Mouse (Mus musculus) right cerebral cortex, adult 18-20 months (tissue): ENCODE data around the gene Mpig6b.

ENCODE experiments used
- DNase-seq: peaks from one replicate; pipeline ENCODE4 v3.0.0; 2022; ENCODE audit warnings: mixed read lengths

The Mpig6b gene

DNA sequence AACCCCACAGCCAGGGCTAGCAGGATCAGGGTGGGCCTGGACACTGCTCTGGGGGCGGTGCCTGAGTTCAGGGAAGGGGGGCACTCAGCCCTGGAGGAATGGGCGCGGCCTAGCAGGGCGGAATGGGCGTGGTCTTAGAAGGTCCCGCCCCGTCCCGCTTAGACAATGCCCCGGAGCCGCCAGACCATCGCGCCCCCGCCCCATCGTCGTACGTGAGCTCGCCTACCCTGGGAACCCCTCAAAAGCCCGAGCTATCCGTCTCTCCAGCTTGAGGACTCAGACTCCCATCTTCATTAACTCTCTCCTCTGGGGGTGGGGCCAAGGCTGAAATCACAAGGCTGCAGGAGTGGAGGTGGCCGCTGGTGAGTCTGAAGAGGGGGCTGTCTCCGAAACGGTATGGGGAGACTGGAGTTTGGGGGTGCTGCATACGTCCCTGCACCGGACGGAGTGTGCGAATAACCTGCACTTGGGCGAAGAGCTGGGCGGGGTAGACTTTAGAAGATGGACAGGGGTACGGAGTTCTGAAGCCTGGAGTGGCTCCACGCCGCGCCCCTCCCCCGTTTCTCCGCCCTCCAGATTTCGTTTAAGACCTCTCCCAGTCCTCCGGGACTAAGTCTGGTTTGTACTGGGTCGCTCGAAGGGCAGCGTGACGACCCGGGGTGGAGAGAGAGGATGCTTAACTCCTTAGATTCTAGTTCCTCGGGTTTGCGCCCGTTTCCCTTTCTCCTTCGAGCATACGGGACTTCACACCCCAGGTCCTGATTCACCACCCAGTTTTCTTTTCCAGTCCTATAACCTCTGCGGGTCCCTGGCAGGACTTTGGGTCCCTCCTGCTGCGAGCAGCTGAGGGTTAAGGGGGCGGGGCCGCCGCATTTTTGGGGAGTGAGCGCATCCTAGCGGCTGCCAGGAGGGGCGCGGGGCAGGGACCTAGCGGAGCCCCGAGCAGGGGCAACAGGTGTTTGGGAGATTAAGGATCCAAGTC, 6.8 kb downstream of the Mpig6b start, which contains the start of gene Ddah2:
TSS of gene Ddah2 (plus strand) at position 125 of the 982 bp plus-strand sequence.
- peak; percentile 61 for DNase-seq

DNA sequence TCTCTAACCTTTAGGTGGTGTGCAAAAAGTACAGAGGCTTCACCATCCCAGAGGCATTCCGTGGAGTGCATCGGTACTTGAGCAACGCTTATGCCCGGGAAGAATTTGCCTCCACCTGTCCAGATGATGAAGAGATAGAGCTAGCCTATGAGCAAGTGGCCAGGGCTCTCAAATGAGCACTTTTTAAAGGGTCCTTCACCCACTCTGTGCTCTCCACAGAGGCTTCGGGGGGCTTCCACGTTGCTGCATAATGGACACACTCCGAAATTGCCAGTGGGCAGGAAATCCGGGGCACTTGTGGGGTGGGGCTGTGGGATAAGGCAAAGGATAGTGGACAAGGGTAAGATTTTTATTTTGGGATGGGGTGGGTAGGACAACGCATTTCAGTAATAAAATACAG, 7.7 kb downstream of the Mpig6b start:
- no peak for DNase-seq

DNA sequence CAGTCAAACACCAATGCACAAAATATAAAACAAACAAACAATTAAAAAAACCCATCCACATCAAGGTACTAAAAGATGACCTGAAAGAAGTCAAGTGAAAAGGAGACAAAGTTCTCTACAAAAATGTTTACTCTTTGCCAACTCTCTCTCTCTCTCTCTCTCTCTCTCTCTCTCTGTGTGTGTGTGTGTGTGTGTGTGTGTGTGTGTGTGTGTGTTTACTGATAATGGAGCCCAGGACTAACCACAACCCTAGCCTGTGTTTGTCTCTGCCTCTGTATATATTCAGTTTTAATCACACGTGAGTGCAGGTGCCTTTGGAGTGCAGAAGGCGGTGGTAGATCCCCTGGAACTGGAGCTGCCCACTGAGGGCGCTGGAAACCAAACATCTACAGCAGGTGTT, 8.9 kb downstream of the Mpig6b start:
- DNase-seq = no peak

DNA sequence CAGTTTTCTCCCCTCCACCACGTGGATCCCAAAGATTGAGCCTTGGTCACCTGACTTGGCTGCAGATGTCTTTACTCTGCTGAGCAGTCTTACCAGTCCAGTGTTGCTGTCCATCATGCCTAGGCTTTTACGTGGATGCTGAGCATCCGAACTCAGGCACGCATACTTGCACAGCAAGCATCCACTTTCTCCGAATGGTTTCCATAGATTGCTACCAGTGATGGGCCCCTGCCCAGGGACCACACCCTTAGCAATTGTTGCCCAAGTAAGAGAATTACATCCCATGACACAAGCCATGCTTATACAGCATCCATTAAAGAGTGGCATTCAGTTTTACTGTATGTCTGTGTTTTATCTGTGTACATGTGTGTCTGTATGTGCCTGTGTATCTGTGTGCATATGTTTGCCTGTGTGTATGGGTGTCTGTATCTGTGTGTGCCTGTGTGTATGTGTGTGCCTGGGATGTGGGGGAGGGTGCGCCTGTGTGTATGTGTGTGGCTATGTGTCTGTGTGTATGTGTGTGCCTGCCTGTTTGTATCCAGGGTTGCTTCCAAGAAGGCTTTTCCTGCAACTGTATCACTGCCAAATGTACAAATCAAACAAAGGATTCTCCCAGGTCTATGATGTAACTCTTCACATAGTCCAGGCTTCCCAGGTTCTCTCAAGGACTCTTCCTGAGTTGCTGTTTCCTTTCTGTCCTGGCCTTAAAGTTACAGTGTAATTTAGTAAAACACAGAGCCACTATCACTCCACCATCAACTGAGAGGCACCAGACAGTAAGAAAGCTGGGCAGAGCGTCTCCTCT, 10.1 kb downstream of the Mpig6b start:
- DNase-seq = no peak

DNA sequence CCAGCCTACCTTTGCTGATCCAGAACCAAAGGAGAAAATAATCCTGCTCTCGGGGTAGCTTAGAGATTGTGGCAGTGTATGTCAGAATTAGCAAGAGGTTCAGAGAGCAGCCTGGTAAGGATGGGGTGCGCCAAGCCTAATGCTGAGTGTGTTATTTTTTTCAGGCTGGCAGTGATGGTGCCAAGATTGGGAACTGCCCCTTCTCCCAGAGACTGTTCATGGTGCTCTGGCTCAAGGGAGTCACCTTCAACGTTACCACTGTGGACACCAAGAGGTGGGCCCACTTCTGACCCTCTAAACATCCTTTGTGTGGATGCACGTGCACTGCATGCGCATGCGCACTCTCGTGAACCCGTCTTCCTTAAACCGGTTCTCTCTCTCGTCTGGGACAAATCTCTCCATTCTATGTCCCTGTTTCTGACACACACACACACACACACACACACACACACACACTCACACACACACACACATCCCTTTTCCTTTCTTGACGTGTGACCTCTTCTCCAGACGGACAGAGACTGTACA, 13.6 kb downstream of the Mpig6b start:
- DNase-seq = no peak

DNA sequence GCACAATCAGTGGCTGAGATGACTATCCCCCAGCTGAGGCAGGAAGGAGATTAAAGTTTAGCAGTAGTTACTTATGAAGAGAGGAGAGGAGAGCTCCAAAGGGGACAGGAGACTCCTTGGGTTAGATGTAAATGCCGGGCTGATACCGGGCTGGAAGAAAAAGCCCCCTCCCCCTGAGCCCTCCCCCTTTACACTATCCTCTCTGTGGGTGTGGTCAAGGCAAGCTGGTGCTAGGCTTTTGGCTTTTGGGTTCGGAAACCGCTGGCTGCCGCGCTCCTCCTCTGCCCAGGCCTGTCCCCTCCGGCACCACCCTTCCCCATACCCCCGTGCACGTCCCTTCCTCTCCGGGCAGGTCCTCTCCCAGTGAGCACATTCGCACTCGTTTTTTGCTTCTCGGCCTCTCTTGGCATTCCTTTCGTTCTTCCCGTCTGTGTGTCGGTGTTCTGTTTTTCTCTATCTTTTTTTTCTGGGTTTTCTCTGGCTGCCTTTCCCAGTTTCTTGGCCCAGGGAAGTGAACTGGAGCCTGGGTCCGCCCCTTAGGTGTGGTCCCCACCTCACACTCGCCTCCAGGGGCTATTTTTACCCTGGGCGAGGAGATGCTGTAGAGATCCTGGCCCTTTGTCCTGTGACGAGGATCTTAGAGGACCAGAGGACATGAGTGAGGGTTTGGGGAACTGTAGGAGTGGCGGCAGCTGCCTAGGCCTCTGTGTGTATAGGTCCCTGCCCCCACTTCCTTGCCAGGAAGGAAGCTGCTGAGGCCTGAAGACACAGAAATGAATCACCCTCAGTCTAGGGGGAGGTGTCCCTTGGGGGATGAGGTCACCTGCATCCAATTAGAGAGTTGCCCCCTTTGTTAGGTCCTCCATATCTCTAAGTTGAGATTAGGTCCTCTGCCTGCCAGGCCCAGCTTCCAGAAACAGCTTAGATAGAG, 14.6 kb downstream of the Mpig6b start:
- DNase-seq = no peak

DNA sequence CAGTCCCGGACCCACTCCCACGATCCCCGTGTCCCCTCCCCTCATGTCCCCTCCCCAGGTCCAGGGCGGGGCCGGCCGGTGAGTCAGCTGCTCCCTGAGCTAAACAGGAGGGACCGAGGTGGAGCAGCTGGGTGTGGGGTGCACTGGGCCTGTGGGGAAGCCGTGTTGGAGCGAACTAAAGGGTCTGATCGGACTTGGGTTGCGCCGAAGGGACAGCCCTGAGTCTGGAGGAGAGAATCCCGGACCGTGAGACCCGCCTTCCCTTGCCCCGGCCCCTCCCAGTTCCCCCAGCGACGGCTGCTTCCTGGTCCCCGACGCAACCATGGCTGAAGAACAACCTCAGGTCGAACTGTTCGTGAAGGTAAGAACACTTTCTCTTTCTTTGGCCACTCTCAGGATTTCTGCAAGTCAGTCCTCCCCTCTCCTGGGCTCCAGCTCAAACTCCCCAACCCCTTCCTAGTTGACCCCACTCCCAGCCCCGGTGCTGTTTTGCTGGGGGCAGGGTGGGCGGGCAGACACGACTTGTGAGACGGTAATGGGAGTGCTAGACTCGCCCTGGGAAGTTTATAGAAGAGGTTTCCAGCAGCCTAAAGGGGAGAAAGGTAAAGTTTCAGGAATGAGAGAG, 15.7 kb downstream of the Mpig6b start:
- DNase-seq = no peak

DNA sequence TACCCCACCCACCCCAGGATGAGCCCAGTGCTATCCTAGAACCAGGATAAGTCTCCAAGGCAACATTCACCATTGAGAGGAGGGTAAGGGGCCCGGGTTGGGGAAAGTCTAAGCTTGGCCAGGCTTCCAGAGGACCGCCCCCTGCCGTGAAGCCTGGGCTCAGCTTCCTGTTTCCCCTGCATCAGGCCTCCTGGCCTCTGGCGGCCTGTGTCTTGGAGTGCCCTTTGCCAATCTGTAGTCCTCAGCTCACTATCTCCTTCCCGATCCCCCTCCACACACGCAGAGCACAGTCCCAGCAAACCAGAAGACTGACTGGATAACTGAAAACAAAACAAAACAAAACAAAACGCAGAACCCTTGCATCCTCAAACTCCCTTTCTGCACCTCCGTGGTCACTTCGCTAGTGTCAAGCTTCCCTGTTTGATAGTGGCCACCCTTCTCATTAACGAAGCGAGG, 16.4 kb downstream of the Mpig6b start, which contains the start of gene Clic1:
TSS of gene Clic1 (plus strand) at position 406 of the 456 bp plus-strand sequence.
- no peak for DNase-seq

DNA sequence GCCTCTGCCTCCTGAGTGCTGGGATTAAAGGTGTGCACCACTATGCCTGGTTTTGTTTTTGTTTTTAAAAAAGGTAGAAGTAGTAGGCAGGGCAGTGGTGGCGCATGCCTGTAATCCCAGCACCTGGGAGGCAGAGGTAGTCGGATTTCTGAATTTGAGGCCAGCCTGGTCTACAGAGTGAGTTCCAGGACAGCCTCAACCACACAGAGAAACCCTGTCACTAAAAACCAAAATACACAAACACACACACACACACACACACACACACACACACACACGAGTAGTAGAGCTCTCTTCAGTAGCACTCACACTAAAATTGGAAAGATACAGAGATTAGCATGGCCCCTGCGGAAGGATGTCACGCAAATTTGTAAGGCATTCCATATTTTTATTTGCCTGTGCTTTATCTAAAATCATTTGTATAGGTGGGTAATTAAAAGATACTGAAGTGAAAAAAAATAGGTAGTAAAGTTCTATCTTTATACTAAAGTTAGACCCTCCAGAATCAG, 17.0 kb downstream of the Mpig6b start:
- DNase-seq = no peak

DNA sequence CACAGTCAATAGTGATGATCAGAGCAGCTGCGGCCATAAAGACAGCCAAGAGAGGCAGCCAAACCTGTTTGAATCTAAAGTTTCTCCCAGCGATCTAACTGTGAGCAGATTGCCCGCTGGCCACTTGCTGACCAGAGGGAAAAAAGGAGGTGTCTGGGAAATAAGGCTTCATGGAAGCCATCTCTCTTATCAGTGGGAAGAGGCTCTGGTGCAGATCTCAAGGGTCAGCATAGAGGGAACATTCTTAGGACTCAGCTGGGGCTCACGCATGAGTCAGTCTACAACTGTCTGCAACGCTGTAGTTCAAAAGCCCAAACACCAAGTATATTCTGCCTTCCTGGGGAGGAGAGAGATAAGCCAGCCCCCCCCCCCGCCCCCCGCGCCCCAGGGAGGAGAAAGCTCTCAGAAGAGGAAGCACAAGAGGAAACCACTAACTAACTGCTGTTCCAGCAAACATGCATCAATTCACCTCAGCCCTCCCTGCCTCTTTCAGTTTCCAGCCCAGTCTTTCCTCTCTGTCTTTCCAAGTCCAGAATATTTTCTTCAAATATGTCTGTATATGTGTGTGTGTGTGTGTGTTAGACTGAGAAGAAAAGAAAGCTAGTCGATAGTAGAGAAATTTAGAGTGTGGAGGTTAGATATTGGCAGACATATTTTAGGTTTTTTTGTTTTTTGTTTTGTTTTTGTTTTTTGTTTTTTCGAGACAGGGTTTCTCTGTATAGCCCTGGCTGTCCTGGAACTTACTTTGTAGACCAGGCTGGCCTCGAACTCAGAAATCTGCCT, 17.6 kb downstream of the Mpig6b start:
- DNase-seq = no peak

DNA sequence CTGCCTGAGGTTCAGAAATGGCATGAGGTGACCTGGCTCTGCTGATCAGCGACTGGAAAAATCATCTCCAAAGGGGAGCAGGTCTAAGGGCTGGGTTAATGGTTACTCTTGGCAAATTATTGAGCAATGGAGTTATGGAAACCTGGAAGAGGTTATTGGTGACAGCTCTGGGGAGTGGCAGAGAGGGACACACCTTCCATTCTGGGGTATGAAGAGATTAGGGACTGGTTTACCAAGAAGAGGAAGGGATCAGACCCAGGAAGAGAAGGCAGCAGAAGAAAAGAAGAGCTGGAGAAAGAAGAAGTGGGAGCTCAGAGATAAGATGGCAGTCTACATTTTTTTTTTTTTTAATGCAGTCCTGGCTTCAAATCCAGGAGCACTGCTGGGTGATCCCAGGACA, 18.3 kb downstream of the Mpig6b start:
- DNase-seq = no peak

DNA sequence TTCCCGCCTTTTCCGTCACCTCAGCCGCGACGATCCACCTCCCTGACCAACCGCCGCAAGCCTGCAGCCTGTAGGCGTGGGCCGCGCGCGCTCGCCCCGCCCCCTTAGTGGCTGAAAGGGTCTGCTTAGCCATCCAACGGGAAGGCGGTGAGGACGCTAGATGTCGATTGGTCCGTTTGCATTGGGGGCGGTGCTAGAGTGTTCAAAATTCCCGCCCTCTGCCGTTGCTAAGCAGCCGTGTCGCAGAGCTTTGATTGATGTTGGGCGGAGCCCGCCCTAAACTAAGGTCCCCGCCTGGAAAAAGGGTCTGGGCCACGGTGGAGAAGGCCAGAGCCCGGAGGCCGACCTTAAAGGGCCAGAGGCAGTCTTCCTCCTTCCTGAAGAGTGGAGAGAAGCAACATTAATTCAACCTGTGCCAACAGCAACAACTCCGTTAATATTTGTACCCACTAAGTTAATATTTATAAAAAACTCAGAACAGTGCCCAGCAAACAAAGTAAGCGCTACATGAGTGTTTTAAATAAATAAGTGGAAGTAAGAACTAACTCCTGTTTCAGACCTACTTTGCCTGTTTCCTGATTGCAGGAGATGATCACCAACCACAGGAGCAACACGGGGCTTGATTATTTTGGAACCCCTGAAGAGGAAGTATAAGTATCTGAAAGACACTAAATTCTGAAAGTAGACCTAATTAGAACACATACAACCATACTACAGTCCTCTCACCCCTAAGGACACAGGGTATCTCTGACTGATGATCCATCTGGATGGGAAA, 19.1 kb downstream of the Mpig6b start, which contains the start of gene Msh5:
TSS of gene Msh5 (minus strand) at position 65 of the 775 bp plus-strand sequence.
- DNase-seq = peak; percentile 91

DNA sequence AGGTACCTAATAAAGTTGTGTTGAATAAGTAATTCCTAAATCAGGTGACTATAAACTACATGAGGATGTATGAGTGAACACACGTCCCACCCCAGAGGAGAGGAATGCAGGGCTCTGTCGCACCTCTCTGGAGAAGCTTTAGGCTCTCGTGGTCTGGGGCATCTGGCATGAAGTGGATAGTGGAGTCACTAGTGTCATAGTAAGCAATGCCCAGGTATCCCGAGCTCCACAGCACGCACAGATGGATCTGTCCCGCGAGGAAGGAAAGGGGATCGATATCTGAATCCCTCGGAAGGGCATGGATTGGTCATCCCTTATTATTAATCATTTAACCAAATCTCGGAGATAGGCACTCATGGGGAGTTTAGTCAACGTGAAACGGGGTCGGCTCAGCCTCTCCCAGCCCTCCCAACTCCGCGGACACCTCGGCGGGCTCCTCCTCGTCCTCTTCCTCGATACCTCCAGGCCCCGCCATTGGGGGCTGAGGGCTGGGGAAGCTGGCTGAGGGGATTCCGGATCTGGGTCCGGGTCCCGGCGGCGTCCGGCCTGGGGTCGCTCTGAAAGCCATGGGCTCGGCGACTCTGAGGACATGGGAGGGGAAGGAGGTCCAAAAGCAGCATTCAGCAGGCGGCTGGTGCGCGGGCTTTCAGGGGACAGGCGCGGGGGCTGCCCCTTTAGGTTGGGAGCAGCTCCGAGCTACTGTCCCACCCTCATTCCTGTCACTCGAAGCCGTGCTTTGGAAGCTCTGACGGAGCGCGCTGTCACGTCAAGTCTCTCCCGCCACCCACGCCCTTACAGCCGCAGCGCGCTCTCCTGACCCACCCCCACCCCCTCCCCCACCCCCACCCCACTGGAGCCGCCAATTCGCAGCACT, 19.9 kb downstream of the Mpig6b start:
- no peak for DNase-seq

DNA sequence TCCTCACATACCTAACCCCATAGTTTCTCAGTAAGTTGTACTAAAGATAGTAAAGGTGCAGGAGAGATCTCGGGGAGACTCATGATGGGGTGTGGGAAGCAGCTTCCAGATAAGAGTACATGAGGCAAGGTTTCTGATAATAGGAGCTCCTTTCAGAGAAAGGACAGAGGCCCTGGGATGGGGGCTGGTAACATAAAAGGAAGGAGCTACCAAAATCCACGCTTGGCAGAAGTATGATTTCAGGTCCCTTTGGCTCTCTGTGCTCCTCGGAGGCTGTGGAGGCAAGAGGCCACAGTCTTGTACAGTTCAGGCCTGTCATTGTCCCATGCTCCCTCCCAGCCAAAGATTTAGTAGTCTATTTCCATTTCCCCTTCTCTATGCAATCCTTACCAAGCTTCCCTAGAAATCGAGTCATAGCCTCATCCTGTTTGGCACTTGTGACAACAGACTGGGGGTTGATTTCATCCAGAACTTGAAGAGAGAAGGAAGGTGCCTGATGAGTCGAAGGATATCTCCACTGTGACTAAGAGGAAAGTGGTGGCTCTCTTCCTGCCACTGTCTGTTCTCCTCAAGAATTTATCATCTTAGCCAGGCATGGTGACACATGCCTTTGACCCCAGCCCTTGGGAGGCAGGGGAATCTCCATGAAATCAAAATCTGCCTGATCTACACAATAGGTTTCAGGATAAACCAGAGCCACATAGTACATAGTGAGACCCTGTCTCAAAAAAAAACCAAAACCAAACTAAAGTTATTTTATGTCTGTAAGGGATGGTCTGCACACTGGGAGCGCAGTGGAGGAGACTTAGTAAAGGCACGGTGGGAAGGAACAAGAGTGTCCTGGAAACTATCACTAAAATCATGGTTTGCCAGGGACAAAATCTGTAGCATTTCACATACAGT, 20.8 kb downstream of the Mpig6b start:
- no peak for DNase-seq

DNA sequence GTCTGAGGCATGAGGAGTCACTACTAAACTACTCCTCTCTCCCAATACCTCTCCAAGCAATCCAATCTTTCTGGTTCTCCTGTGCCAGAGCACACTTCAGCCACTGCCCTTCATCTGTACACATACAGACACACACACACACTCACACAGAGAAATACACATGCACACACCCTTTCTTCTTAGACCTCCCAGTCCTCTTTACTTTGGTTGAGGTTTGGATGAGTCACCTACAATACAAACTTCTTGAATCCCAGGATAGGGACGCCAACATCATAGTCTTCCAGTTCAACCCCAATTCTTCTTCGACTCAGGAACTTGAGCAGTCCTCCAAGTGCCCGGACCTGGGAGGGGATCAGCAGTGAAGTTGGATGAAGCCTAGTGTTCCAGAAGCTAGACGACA, 22.2 kb downstream of the Mpig6b start:
- no peak for DNase-seq

DNA sequence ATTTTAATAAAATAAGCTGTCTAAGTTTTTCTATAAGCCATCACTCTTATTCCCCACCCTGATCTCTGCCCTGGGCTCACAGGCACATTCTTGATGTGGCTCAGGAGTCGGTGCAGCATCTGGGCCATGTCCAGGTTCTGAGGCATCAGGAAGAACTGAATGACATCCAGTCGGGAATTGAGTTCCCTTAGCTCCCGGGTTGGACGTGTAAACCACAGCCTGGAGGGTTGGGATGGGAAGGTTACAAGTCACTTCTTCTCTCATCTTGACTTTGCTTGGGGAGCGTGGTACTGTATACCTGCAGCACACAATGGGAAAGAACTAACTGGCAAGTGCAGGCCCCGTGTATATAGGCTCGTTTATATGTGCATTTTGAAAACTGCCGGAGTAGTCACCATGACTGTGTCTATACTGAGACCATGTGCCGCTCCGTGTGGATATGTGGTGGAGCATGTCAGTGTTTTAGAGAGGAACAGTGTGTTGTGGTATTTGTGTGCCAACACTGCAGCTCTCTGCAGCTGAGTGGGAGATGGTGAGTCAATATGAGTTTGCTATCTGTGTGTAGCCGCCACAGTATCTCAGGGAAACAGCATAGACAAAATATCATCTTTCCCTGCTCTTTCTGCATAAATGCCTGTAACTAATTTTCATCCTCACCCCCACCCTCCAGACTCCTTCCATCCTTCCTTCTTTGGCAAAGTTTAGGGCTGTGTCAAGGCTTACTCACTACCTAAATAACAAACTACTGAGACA, 26.7 kb downstream of the Mpig6b start:
- DNase-seq = peak; percentile 55

DNA sequence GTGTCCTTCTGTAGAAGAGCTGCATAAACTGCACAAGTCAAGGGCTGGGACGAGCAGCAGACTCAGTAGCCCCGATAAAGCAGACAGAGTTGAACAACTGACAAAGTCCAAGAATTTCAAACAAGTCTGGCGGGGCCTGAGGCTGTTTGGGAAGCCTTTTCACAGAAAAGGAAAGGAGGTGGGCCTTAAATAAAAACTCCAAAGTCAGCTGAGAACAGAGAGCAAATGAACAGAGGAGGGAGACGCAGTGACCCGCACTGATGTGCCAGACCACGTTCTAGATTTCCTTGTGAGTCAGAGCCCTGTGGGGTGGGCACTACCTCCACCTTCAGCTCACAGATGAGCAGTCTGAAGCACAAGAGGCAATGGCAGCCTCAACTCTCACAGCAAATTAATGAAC, 31.1 kb downstream of the Mpig6b start:
- no peak for DNase-seq
